Mouse (Mus musculus) heart, adult 2 months (tissue): ENCODE results near the gene Klf2. TPM values are rescaled to one million over a fixed set of nuclear protein-coding genes. Genes with fewer than 3 reads are reported as not detected.

Experiments
- DNase-seq, 2 experiments: peaks; one replicate each; pipeline ENCODE4 v3.0.0; 2021
- H3K27ac ChIP-seq: fragments of 200-600 bp; 2 replicates; pipeline ENCODE4 v1.8.1; 2022
- H3K27me3 ChIP-seq: fragments of 200-500 bp; 2 replicates; pipeline ENCODE4 v1.6.1; 2012; ENCODE audit warnings: mild to moderate bottlenecking, low read length, inconsistent platforms, mixed read lengths; ENCODE audit not compliant: control insufficient read depth, insufficient read depth
- H3K36me3 ChIP-seq: fragments of 200-500 bp; 2 replicates; pipeline ENCODE4 v1.6.1; 2012; ENCODE audit warnings: low read length, inconsistent platforms; ENCODE audit not compliant: control insufficient read depth, insufficient read depth
- H3K4me1 ChIP-seq: fragments of 200-500 bp; 2 replicates; pipeline ENCODE4 v1.6.1; 2011; ENCODE audit warnings: low read length; ENCODE audit not compliant: control insufficient read depth, insufficient read depth
- H3K4me3 ChIP-seq: fragments of 200-600 bp; 2 replicates; pipeline ENCODE4 v1.8.1; 2022
- H3K79me2 ChIP-seq: fragments of 200-500 bp; replicated peaks from 2 replicates; pipeline ENCODE4 v1.6.1; 2012; ENCODE audit warnings: mild to moderate bottlenecking, inconsistent platforms, low read length, moderate library complexity, mixed read lengths; ENCODE audit not compliant: control insufficient read depth, insufficient read depth
- H3K9ac ChIP-seq: fragments of 200-500 bp; 2 replicates; pipeline ENCODE4 v1.6.1; 2012; ENCODE audit warnings: low read depth, mild to moderate bottlenecking, control low read depth, inconsistent platforms, low read length, mixed read lengths
- CTCF ChIP-seq: fragments of 200-600 bp; IDR thresholded peaks from 2 replicates; pipeline ENCODE4 v1.8.1; 2022; ENCODE audit warnings: antibody characterized with exemption, mild to moderate bottlenecking, moderate library complexity
- EP300 ChIP-seq: fragments of 200-500 bp; IDR thresholded peaks from 2 replicates; pipeline ENCODE4 v1.6.1; 2011; ENCODE audit warnings: low read depth, low read length, control low read depth; ENCODE audit not compliant: insufficient read depth
- POLR2A ChIP-seq: fragments of 200-500 bp; IDR thresholded peaks from 2 replicates; pipeline ENCODE4 v1.6.1; 2011; ENCODE audit warnings: mild to moderate bottlenecking, low read depth, low read length, control low read depth; ENCODE audit not compliant: insufficient read depth
- WGBS: fragments of 180-500 bp; shearing (Covaris S2); methylation state at CpG from one replicate; pipeline ENCODE4 v1.1.7; 2018; 5-methylcytosine and 5-hydroxymethylcytosine counted together
- intact Hi-C: fragments of 180-260 bp; cut with DNase I; formaldehyde crosslinking; loops from one replicate; pipeline ENCODE4 v1.15.1; 2025
- polyA plus RNA-seq: library from polyadenylated mRNA; depleted of rRNA; stranded (reverse); fragments of >200 nt; gene quantifications from 2 replicates; pipeline ENCODE4 v1.2.3, GENCODE M21; 2012
- total RNA-seq, 2 experiments: library from RNA; stranded (reverse); gene quantifications; 2 replicates each; pipeline ENCODE4 v1.2.3; 2021

Gene Klf2
- total and polyA plus RNA-seq, 3 experiments = 42.6 to 92.7 (median 76.0) TPM

DNA sequence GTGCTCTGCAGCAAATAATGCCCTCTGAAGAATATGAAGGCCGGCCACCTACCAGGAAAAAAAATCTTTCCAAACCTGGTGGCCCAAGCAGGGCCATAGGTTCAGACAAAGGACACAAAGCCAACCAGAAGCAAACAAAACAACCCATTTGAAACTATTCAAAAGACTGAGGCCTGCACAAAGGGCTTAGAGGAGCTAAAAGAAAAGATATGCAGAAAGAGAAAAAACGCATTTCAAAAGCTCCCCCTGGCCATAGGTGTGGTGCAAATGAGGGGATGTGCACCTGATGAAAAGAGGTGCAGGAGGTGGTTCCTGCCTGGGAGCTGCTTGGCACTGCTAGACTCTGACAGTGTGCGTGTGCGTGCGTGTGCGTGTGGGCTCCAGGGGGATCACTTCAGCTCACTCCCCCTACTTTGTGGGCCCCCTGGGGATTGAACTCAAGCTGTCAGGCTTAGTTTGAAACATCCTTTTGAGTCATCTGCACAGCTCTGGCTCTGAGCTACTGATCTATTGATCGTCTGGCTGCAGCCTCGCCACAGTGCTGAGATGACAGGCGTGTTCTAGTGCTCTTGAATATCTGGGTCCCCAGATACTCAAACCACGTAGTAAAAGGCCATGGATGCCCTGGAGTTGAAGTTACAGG, 2.7 kb upstream of the Klf2 start:
- Histone ChIP-seq H3K4me1 (peaks cover 8% of the 10 kb centered on the region), H3K4me3 (no peak overlapping the region), H3K79me2 (peaks cover 5% of the 10 kb centered on the region), H3K27me3 (no peaks in the 10 kb centered on the region), H3K9ac (no peak overlapping the region), H3K36me3 (peaks cover 3% of the 10 kb centered on the region), H3K27ac (no peak overlapping the region)
- WGBS = 88% methylated on average over 10 of the region's 10 CpGs
- TF ChIP-seq EP300 (no peak), CTCF (no peak), POLR2A (no peak)
- intact Hi-C loops = no loop called here
- no peak for DNase-seq

DNA sequence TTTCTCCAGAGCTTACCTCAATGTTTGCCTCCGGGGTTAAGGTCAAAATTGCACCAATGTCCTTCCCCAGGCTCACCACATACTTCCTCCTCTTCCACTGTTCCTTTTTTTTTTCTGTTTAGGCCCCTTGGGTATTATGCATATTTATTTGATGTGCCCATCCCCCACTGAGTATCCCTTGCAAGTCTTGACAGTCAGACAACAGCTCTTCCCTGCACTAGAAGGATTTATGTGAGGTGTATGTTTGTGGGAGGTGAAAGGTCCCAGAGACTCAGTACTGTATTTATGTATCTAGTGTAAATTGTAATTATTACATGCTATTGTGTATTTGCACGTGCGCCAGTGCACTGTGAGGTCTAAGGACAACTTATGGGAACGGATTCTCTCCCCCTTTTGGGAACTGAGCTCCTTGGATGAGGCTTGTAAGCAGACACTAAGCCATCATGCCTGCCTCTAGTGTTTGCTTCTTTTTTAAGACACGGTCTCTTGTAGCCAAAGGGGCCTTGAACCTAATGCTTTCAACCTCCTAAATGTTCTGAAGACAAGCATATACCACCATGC, 1.0 kb upstream of the Klf2 start:
- H3K27me3 ChIP-seq = no peaks in the 10 kb centered on the region
- no peak overlapping the region for H3K4me3 ChIP-seq
- no peak overlapping the region for H3K27ac ChIP-seq
- intact Hi-C loops = loop anchor here (2.0 kb wide), 2 partner anchors 15 to 49 kb away; no protein-coding TSS in a partner anchor
- H3K9ac ChIP-seq = no peak overlapping the region
- DNase-seq = no peak
- 74% methylated on average over 5 of the region's 5 CpGs for WGBS
- H3K36me3 ChIP-seq = peaks cover 5% of the 10 kb centered on the region
- peaks cover 9% of the 10 kb centered on the region for H3K4me1 ChIP-seq
- H3K79me2 ChIP-seq = peaks cover 5% of the 10 kb centered on the region
- TF ChIP-seq POLR2A (no peak), EP300 (no peak)

DNA sequence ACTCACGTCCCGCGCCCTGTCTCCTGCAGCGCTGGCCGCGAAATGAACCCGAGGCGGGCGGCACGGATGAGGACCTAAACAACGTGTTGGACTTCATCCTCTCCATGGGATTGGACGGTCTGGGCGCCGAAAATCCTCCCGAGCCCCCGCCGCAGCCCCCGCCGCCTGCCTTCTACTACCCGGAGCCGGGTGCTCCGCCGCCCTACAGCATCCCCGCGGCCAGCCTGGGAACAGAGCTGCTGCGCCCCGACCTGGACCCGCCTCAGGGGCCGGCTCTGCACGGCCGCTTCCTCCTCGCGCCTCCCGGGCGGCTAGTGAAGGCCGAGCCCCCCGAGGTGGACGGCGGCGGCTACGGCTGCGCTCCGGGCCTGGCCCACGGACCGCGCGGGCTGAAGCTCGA, 564 bp downstream of the Klf2 start:
- WGBS = 1% methylated on average over 48 of the region's 48 CpGs
- no peak for TF ChIP-seq POLR2A
- TF ChIP-seq CTCF = no peak
- no peak for TF ChIP-seq EP300
- Histone ChIP-seq H3K4me1 (peaks cover 15% of the 10 kb centered on the region), H3K79me2 (peaks cover 5% of the 10 kb centered on the region), H3K27me3 (no peaks in the 10 kb centered on the region), H3K4me3 (peak overlapping the region; percentile 93), H3K36me3 (peaks cover 11% of the 10 kb centered on the region), H3K27ac (peak overlapping the region; percentile 91), H3K9ac (peak overlapping the region; percentile 83)
- no peak for DNase-seq
- intact Hi-C loops = loop anchor here (1.0 to 2.0 kb wide), 3 partner anchors 17 to 51 kb away; no protein-coding TSS in a partner anchor

DNA sequence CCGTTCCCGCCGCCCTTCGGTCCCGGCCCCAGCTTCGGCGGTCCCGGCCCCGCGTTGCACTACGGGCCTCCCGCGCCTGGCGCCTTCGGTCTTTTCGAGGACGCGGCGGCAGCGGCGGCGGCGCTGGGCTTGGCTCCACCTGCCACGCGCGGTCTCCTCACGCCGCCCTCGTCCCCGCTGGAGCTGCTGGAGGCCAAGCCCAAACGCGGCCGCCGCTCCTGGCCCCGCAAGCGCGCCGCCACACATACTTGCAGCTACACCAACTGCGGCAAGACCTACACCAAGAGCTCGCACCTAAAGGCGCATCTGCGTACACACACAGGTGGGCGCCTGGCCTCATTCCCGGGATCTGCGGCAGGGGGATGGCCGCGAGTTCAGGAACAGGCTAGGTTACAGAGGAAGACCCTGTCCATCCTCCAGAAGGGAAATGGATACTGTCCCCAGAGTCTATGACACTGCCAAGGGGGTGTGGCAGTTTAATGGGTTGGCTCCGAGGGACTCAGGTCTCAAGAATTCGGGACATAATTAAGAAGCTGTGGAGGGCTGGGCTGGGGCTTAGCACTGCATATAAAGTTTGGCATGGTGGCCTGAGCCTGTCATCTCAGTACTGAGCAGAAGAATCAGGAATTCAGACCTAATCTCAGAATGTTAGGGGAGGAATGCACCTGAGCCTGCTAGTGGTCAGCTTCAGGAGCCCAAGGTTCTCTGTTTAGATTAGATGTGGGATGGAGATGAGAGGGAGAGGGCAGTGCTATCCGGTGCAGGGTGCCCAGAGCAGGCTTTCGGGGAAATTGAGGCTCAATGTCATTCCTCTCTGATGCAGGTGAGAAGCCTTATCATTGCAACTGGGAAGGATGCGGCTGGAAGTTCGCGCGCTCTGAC, 1.3 kb downstream of the Klf2 start:
- Histone ChIP-seq H3K4me3 (peak overlapping the region; percentile 93), H3K9ac (peak overlapping the region; percentile 83), H3K36me3 (peaks cover 11% of the 10 kb centered on the region), H3K79me2 (peaks cover 5% of the 10 kb centered on the region), H3K27ac (peak overlapping the region; percentile 91), H3K27me3 (no peaks in the 10 kb centered on the region), H3K4me1 (peaks cover 15% of the 10 kb centered on the region)
- TF ChIP-seq EP300 (no peak), CTCF (no peak), POLR2A (no peak)
- 4% methylated on average over 55 of the region's 55 CpGs for WGBS
- intact Hi-C loops = loop anchor here (1.0 to 2.0 kb wide), 3 partner anchors 17 to 51 kb away; no protein-coding TSS in a partner anchor
- peak; percentile 63 to 74 for DNase-seq

DNA sequence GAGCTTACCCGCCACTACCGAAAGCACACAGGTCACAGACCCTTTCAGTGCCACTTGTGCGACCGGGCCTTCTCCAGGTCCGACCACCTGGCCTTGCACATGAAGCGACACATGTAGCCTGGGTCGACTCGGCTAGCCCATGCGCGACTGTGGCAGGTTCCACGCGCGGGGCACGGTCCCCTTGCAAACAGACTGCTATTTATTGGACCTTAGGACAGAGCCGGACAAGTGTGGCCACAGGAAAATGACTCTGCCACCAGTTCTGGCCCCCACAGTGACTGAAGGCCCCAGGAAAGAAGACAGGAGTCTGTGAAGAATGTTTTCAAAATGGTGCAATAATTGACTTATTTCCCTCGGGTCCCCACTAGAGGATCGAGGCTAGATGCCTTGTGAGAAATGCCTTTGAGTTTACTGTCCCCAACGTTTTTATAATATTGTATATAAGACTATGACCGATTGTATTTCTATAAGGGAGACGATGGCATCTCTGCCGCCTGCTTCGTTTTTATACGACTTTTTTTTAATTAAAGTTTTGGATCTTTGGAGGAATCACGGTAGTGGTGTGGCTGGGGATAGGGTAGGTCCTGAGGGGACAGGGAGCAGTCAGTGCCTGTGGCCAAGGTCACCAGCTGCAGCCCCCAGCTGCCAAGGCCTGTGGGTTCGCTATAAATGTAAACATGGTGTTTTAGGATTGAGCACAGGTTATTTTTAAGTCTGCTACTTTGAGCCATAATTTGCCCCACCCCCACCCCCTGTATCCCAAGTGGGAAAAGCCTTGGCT, 2.2 kb downstream of the Klf2 start:
- H3K9ac ChIP-seq = peak overlapping the region; percentile 83
- TF ChIP-seq EP300 (0 out of 2 replicates have a peak, but pooled peaks have one; percentile 16), CTCF (no peak)
- H3K4me3 ChIP-seq = peak overlapping the region; percentile 93
- H3K79me2 ChIP-seq = peaks cover 5% of the 10 kb centered on the region
- H3K27me3 ChIP-seq = no peaks in the 10 kb centered on the region
- peak overlapping the region; percentile 91 for H3K27ac ChIP-seq
- H3K4me1 ChIP-seq = peaks cover 15% of the 10 kb centered on the region
- peaks cover 11% of the 10 kb centered on the region for H3K36me3 ChIP-seq
- no peak for DNase-seq
- WGBS = 28% methylated on average over 25 of the region's 25 CpGs
- intact Hi-C loops = loop anchor here (1.0 kb wide), 1 partner anchor 44 kb away; no protein-coding TSS in a partner anchor
